Mouse (Mus musculus) midbrain, embryonic 14.5 days (tissue): ENCODE results near the gene Pola2. TPM values are rescaled to one million over a fixed set of nuclear protein-coding genes. Genes with fewer than 3 reads are reported as not detected.

Experiments used
- ATAC-seq: fragments of 200-750 bp; cut with Nextera tagmentation; 2 replicates; pipeline ENCODE4 v1.8.0; 2017; ENCODE audit warnings: moderate number of reproducible peaks, moderate library complexity; ENCODE audit not compliant: low FRiP score, low TSS enrichment
- DNase-seq: peaks from one replicate; pipeline ENCODE4 v3.0.0-alpha.2; 2015
- H3K27ac ChIP-seq: fragments of 300-500 bp; sonication (generic); replicated peaks from 2 replicates; pipeline ENCODE4 v1.5.1; 2014; ENCODE audit warnings: mild to moderate bottlenecking, low read depth, low read length, moderate library complexity
- H3K27me3 ChIP-seq: fragments of 300-500 bp; sonication (generic); 2 replicates; pipeline ENCODE4 v1.6.1; 2014; ENCODE audit warnings: low read length, control low read depth, mixed read lengths; ENCODE audit not compliant: control insufficient read depth, insufficient read depth
- H3K36me3 ChIP-seq: fragments of 300-500 bp; sonication (generic); 2 replicates; pipeline ENCODE4 v1.6.1; 2014; ENCODE audit warnings: low read length, control low read depth; ENCODE audit not compliant: control insufficient read depth, insufficient read depth
- H3K4me1 ChIP-seq: fragments of 300-500 bp; sonication (generic); 2 replicates; pipeline ENCODE4 v1.6.1; 2014; ENCODE audit warnings: mild to moderate bottlenecking, antibody characterized with exemption, low read length, control low read depth; ENCODE audit not compliant: control insufficient read depth, insufficient read depth
- H3K4me2 ChIP-seq: fragments of 300-500 bp; sonication (generic); 2 replicates; pipeline ENCODE4 v1.6.1; 2014; ENCODE audit warnings: mild to moderate bottlenecking, low read length, moderate library complexity
- H3K4me3 ChIP-seq: fragments of 300-500 bp; sonication (generic); replicated peaks from 2 replicates; pipeline ENCODE4 v1.5.1; 2014; ENCODE audit warnings: low read depth, low read length
- H3K9ac ChIP-seq: fragments of 300-500 bp; sonication (generic); replicated peaks from 2 replicates; pipeline ENCODE4 v1.6.1; 2014; ENCODE audit warnings: mild to moderate bottlenecking, low read length, moderate library complexity
- H3K9me3 ChIP-seq: fragments of 300-500 bp; sonication (generic); 2 replicates; pipeline ENCODE4 v1.6.1; 2016; ENCODE audit warnings: low read length, control low read depth, mixed read lengths; ENCODE audit not compliant: control insufficient read depth
- WGBS: fragments of 180-500 bp; shearing (Covaris S2); extraction: QIAGEN DNeasy Blood & Tissue Kit; methylation state at CpG from one replicate; pipeline ENCODE4 v1.1.7; 2014; 5-methylcytosine and 5-hydroxymethylcytosine counted together
- polyA plus RNA-seq: library from polyadenylated mRNA; unstranded; fragments of >200 nt; fragmentation: Nextera tagmentation; extraction: Ambion mirVana; gene quantifications from 2 replicates; pipeline ENCODE4 v1.2.1, GENCODE M21; 2014

Gene Pola2
- polyA plus RNA-seq, 1 experiment from 2014 or later: 23.4 TPM

DNA sequence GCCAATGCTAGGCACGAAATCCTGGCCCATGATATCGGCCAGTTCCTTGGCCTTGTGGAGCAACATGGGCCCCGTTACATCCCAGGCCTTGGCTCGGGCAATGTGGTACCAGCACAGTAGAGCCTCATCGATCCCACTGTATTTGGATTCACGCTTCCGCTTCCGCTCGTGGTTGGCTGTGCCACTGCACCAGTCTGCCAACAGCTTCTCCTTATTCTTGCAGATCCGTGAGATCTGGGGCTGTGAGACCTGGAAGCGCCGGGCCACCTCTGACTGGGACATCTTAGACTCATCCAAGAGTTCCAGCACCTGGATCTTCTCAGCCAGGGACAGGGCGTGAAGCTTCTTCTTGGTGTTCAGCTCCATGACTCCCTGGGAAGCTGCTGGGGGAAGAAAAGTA, 71.3 kb downstream of the Pola2 start:
- Histone ChIP-seq H3K9me3 (no peaks in the 10 kb centered on the region), H3K4me1 (peaks cover 19% of the 10 kb centered on the region), H3K4me3 (peak overlapping the region; percentile 63), H3K36me3 (peaks cover 26% of the 10 kb centered on the region), H3K27ac (0 out of 2 replicates have a peak overlapping the region, but pooled peaks have one; percentile 81), H3K9ac (peak overlapping the region; percentile 87), H3K27me3 (no peaks in the 10 kb centered on the region), H3K4me2 (peak overlapping the region; percentile 84)
- WGBS: 91% methylated on average over 13 of the region's 13 CpGs
- ATAC-seq: no peak
- no peak for DNase-seq

DNA sequence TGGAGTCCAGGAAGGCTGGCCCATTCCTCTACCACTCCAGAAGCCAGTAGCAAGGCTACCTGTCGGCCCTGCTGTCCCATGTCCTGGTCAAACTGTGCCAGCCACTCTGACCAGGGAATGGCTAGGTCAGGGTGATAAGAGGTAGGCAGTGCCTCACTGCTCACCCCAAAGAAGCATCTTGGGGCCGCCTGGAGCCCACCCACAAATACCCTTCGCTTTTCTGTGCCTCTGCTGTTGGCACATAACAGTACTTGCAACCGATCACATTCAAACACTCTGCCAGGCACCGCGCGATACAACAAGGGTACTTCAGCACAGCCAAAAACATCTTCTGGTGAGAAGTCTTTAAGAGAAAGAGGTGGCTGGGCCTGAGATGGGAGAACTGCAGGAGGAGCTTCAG, 71.7 kb downstream of the Pola2 start:
- Histone ChIP-seq H3K4me1 (peaks cover 19% of the 10 kb centered on the region), H3K4me2 (0 out of 2 replicates have a peak overlapping the region, but pooled peaks have one; percentile 84), H3K36me3 (peaks cover 22% of the 10 kb centered on the region), H3K9ac (no peak overlapping the region), H3K27me3 (no peaks in the 10 kb centered on the region), H3K27ac (no peak overlapping the region), H3K9me3 (no peaks in the 10 kb centered on the region), H3K4me3 (no peak overlapping the region)
- DNase-seq: no peak
- ATAC-seq: no peak
- WGBS: 92% methylated on average over 7 of the region's 7 CpGs

DNA sequence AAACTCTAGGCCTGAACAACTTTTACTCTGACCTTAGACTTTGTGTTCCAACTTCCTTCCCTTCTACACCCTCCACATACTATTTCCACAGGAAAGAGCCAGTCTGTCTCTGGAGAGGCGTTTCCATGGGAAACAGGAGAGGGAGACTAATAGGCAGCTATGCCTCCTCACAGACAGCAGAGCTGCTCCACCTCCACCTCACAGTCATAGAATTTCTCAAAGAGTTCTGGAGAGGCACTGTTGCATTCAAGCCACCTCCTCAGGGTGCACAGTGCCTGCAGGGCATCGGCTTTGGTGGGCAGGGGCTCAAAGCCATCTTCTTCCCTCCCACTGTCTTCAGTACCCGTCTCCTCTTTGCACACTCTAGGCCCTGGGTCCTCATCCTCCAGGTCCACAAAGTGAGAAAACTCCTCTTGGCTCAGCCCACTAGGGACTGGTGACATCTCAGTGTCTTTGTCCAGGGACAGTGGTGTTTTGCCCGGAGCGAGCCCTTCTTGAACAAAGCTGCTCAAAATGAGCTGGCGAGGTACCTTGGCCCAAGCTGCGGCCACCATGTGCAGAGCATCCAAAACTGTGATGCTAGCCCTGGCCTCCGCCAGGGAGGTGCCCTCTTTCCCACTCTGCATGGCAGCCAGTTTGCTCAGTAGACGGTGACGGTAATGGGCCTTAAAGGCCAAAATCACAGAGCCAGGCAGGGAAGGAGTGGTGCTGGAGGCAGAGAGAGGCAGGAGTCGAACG, 72.3 kb downstream of the Pola2 start:
- H3K36me3 ChIP-seq: peaks cover 17% of the 10 kb centered on the region
- H3K9me3 ChIP-seq: no peaks in the 10 kb centered on the region
- H3K27me3 ChIP-seq: no peaks in the 10 kb centered on the region
- H3K4me3 ChIP-seq: no peak overlapping the region
- H3K9ac ChIP-seq: no peak overlapping the region
- no peak for ATAC-seq
- WGBS: 96% methylated on average over 12 of the region's 12 CpGs
- H3K27ac ChIP-seq: no peak overlapping the region
- DNase-seq: no peak
- H3K4me1 ChIP-seq: peaks cover 19% of the 10 kb centered on the region
- H3K4me2 ChIP-seq: no peak overlapping the region

Other genes with a start within 250 kb of the Pola2 start
- gene Ehbp1l1, start 237.9 kb downstream of the Pola2 start, polyA plus RNA-seq: 12.4 and 14.3 TPM in 2 replicates
- gene Fam89b, start 234.5 kb downstream of the Pola2 start, polyA plus RNA-seq: 154 and 169 TPM in 2 replicates
- 10.1 and 10.5 TPM in 2 replicates for gene Ltbp3, start 223.3 kb downstream of the Pola2 start, polyA plus RNA-seq
- 73.5 and 78.2 TPM in 2 replicates for gene Scyl1, start 192.8 kb downstream of the Pola2 start, polyA plus RNA-seq
- gene Frmd8, start 88.9 kb downstream of the Pola2 start, polyA plus RNA-seq: 8.3 and 12.2 TPM in 2 replicates
- 0.73 and 1.2 TPM in 2 replicates for gene Slc25a45, start 86.4 kb downstream of the Pola2 start, polyA plus RNA-seq
- 9.9 and 10.8 TPM in 2 replicates for gene Tigd3, start 70.1 kb downstream of the Pola2 start, polyA plus RNA-seq
- gene Dpf2, start 51.2 kb downstream of the Pola2 start, polyA plus RNA-seq: 96.6 and 108 TPM in 2 replicates
- 12.3 and 16.2 TPM in 2 replicates for gene Cdc42ep2, start 39.4 kb downstream of the Pola2 start, polyA plus RNA-seq
- gene Slc22a20, start 21.9 kb upstream of the Pola2 start, polyA plus RNA-seq: not detected in 2 replicates
- gene Capn1, start 51.7 kb upstream of the Pola2 start, polyA plus RNA-seq: 2.4 and 2.6 TPM in 2 replicates
- 28.8 and 33.6 TPM in 2 replicates for gene Syvn1, start 82.4 kb upstream of the Pola2 start, polyA plus RNA-seq
- 72.9 and 73.0 TPM in 2 replicates for gene Mrpl49, start 93.6 kb upstream of the Pola2 start, polyA plus RNA-seq
- gene Fau, start 93.6 kb upstream of the Pola2 start, polyA plus RNA-seq: 602 and 698 TPM in 2 replicates
- 32.4 and 37.9 TPM in 2 replicates for gene Znhit2, start 97.0 kb upstream of the Pola2 start, polyA plus RNA-seq
- 43.7 and 57.6 TPM in 2 replicates for gene Tm7sf2, start 104.2 kb upstream of the Pola2 start, polyA plus RNA-seq
- 86.1 and 86.7 TPM in 2 replicates for gene Vps51, start 113.0 kb upstream of the Pola2 start, polyA plus RNA-seq
- gene Tmem262, start 115.8 kb upstream of the Pola2 start, polyA plus RNA-seq: not detected in 2 replicates
- gene Gm28374, start 118.1 kb upstream of the Pola2 start, polyA plus RNA-seq: 0.92 and 1.6 TPM in 2 replicates
- 85.5 and 90.6 TPM in 2 replicates for gene Zfpl1, start 120.8 kb upstream of the Pola2 start, polyA plus RNA-seq
- gene Cdca5, start 120.8 kb upstream of the Pola2 start, polyA plus RNA-seq: 4.7 and 8.6 TPM in 2 replicates
- gene AC131692.1, start 130.2 kb upstream of the Pola2 start, polyA plus RNA-seq: not detected in 2 replicates
- 0.31 and 0.49 TPM in 2 replicates for gene Naaladl1, start 141.6 kb upstream of the Pola2 start, polyA plus RNA-seq
- gene Sac3d1, start 154.4 kb upstream of the Pola2 start, polyA plus RNA-seq: 45.8 and 56.6 TPM in 2 replicates
- gene Snx15, start 164.1 kb upstream of the Pola2 start, polyA plus RNA-seq: 49.8 and 67.4 TPM in 2 replicates
- gene Batf2, start 176.8 kb upstream of the Pola2 start, polyA plus RNA-seq: 0.25 TPM in 1 of 2 replicates, not detected in the other
- 104 and 145 TPM in 2 replicates for gene Arl2, start 177.3 kb upstream of the Pola2 start, polyA plus RNA-seq
- gene Majin, start 220.2 kb upstream of the Pola2 start, polyA plus RNA-seq: not detected in 2 replicates